ENCODE assay signal across 8 mouse cellular contexts in the genomic region with DNA sequence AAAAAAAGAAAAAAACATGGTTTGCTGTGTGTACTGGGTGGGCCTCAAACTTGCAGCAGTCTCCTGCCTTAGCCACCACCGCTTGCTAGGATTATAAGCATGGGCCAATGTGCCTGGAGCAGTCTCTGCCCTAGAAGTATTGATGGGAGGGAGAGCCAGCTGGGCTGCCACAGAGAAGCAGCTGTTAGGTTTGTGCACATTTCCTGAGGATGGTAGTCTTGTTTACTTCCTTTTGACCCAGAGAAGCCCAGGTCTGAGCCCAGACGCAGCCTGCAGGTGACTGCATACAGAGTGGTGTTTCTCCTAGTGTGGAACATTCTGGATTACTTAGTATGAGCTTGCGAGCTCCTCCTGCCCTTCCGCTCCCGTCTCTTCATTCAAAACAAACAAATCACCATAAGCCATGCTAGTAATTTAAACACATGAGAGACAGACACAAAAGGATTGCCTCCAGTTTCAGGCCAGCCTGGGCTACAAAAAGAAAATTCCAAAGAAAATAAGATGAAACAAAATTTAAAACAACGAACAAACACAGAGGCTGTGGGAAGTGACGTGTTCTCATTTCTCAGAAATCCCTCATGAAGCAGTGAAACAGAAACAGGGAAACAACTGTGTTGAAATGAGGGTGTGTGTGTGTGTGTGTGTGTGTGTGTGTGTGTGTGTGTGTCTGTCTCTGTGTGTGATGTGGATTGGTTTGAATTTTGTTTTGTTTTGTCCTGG. TPM values are rescaled to one million over a fixed set of nuclear protein-coding genes. Genes with fewer than 3 reads are reported as not detected.
DNase-seq lines count a peak whose midpoint lies in the region; ATAC-seq lines count a peak whose summit lies in the region.

No protein-coding gene starts in this region.

- no peak overlapping the region for H3K4me2 ChIP-seq in kidney, embryonic 16.5 days (replicated peaks; ENCODE audit: low read depth, low read length)

- H3K9ac ChIP-seq in kidney, embryonic 16.5 days (replicated peaks; ENCODE audit: low read length) = no peak overlapping the region

- no peaks in the 10 kb centered on the region for H3K9me3 ChIP-seq in kidney, embryonic 16.5 days (ENCODE audit: low read length)

- H3K27me3 ChIP-seq in kidney, embryonic 16.5 days (ENCODE audit: insufficient read depth, low read length) = no peaks in the 10 kb centered on the region

- no peak for ATAC-seq in kidney, embryonic 16.5 days (ENCODE audit: low FRiP score, low TSS enrichment)
- ATAC-seq in hematopoietic stem cell, adult 5-6 weeks (replicated peaks in 1 of 2; ENCODE audit: insufficient read depth in 1 of 2, low FRiP score in 2 of 2, low TSS enrichment in 1 of 2, low read depth in 1 of 2, poor library complexity in 2 of 2, severe bottlenecking in 2 of 2) = peak; percentile 27 to 34; a peak in 3 of 4 replicates
- ATAC-seq in megakaryocyte, adult 5-6 weeks (ENCODE audit: poor library complexity, severe bottlenecking) = peak; percentile 56
- ATAC-seq in frontal cortex, adult (ENCODE audit: low TSS enrichment) = no peak

- 78% methylated on average over 7 of the region's 7 CpGs for WGBS in kidney, embryonic 16.5 days

- H3K4me3 ChIP-seq in kidney, embryonic 16.5 days (ENCODE audit: low read length) = no peak overlapping the region

- H3K4me1 ChIP-seq in kidney, embryonic 16.5 days (ENCODE audit: insufficient read depth, low read length) = peaks cover 67% of the 10 kb centered on the region

- H3K27ac ChIP-seq in kidney, embryonic 16.5 days (ENCODE audit: low read length) = peak overlapping the region; percentile 92

- DNase-seq in kidney, adult 8-10 months = no peak
- DNase-seq in T-cell, adult 2 months (ENCODE audit: low spot score) = peak; percentile 71
- no peak for DNase-seq in urinary bladder, postnatal 4 days (ENCODE audit: low spot score in 2 of 2)
- no peak for DNase-seq in layer of hippocampus, adult 8-10 months (ENCODE audit: low spot score in 2 of 2)

- H3K36me3 ChIP-seq in kidney, embryonic 16.5 days (ENCODE audit: insufficient read depth, low read length) = peaks cover 16% of the 10 kb centered on the region

RNA-seq across cellular contexts. Expression of gene Mcl1, which starts 10.2 kb away (rescaled TPM):
- 23.7 and 38.1 TPM in 2 replicates for polyA plus RNA-seq in kidney, embryonic 16.5 days (2015; fragmentation: Nextera tagmentation; extraction: Ambion mirVana)
- total RNA-seq in hematopoietic stem cell, adult 5-6 weeks (2017) = 285 and 320 TPM in 2 replicates
- 440 and 463 TPM in 2 replicates for total RNA-seq in megakaryocyte, adult 5-6 weeks (2015)
- total RNA-seq in megakaryocyte, adult 5-6 weeks (2017) = 327 and 343 TPM in 2 replicates
- 10 to 100 TPM; 55.1 to 73.6 (median 61.1) TPM for total RNA-seq in layer of hippocampus, adult 8-10 months (2022)

RNA-seq across cellular contexts. Expression of gene Adamtsl4, which starts 19.0 kb away (rescaled TPM):
- polyA plus RNA-seq in kidney, embryonic 16.5 days (2015; fragmentation: Nextera tagmentation; extraction: Ambion mirVana) = 3.8 and 3.9 TPM in 2 replicates
- total RNA-seq in hematopoietic stem cell, adult 5-6 weeks (2017) = 0.13 TPM in 1 of 2 replicates, not detected in the other
- total RNA-seq in megakaryocyte, adult 5-6 weeks (2015) = 0.85 and 1.3 TPM in 2 replicates
- total RNA-seq in megakaryocyte, adult 5-6 weeks (2017) = 0.59 and 0.77 TPM in 2 replicates
- total RNA-seq in layer of hippocampus, adult 8-10 months (2022) = 10 to 100 TPM in 2 of 4 experiments, 1 to 10 TPM in 2; 5.2 to 17.9 (median 10.4) TPM

RNA-seq across cellular contexts. Expression of gene Ensa, which starts 44.0 kb away (rescaled TPM):
- 76.4 and 78.6 TPM in 2 replicates for polyA plus RNA-seq in kidney, embryonic 16.5 days (2015; fragmentation: Nextera tagmentation; extraction: Ambion mirVana)
- total RNA-seq in hematopoietic stem cell, adult 5-6 weeks (2017) = 106 and 109 TPM in 2 replicates
- 54.7 and 64.2 TPM in 2 replicates for total RNA-seq in megakaryocyte, adult 5-6 weeks (2015)
- 94.3 and 94.8 TPM in 2 replicates for total RNA-seq in megakaryocyte, adult 5-6 weeks (2017)
- 100 to 1,000 TPM; 286 to 320 (median 297) TPM for total RNA-seq in layer of hippocampus, adult 8-10 months (2022)

Comparison
In these comparisons a context has a peak if more than half of its experiments do, and no peak if none do; other contexts are left out.
1. ATAC-seq: peak in hematopoietic stem cell, adult 5-6 weeks (2 of 2) and megakaryocyte, adult 5-6 weeks (single experiment); none in kidney, embryonic 16.5 days (single experiment) and frontal cortex, adult (single experiment).